Mouse (Mus musculus) forebrain, postnatal 0 days (tissue): ENCODE measurements around the gene Xbp1. TPM values are rescaled to one million over a fixed set of nuclear protein-coding genes. Genes with fewer than 3 reads are reported as not detected.

ENCODE experiments used
- ATAC-seq: fragments of 200-750 bp; cut with Nextera tagmentation; 2 replicates; pipeline ENCODE4 v1.8.0; 2017; ENCODE audit warnings: mild to moderate bottlenecking, moderate library complexity
- DNase-seq: peaks from one replicate; pipeline ENCODE4 v3.0.0-alpha.2; 2015
- H3K27ac ChIP-seq: fragments of 300-500 bp; sonication (generic); 2 replicates; pipeline ENCODE4 v1.5.1; 2014; ENCODE audit warnings: low read depth, mild to moderate bottlenecking, antibody characterized with exemption, low read length, moderate library complexity, mixed read lengths
- H3K27me3 ChIP-seq: fragments of 300-500 bp; sonication (generic); 2 replicates; pipeline ENCODE4 v1.6.1; 2014; ENCODE audit warnings: mild to moderate bottlenecking, low read length, mixed read lengths; ENCODE audit not compliant: insufficient read depth
- H3K36me3 ChIP-seq: fragments of 300-500 bp; sonication (generic); 2 replicates; pipeline ENCODE4 v1.6.1; 2014; ENCODE audit warnings: mild to moderate bottlenecking, moderate library complexity; ENCODE audit not compliant: insufficient read depth
- H3K4me1 ChIP-seq: fragments of 300-500 bp; sonication (generic); 2 replicates; pipeline ENCODE4 v1.6.1; 2014; ENCODE audit warnings: antibody characterized with exemption; ENCODE audit not compliant: insufficient read depth
- H3K4me2 ChIP-seq: fragments of 300-500 bp; sonication (generic); 2 replicates; pipeline ENCODE4 v1.6.1; 2014; ENCODE audit warnings: low read depth, mild to moderate bottlenecking, moderate library complexity
- H3K4me3 ChIP-seq: fragments of 300-500 bp; sonication (generic); 2 replicates; pipeline ENCODE4 v1.5.1; 2014; ENCODE audit warnings: low read depth, low read length, mixed read lengths
- H3K9ac ChIP-seq: fragments of 300-500 bp; sonication (generic); 2 replicates; pipeline ENCODE4 v1.6.1; 2014; ENCODE audit warnings: mild to moderate bottlenecking
- H3K9me3 ChIP-seq: fragments of 300-500 bp; sonication (generic); 2 replicates; pipeline ENCODE4 v1.6.1; 2016; ENCODE audit warnings: low read length
- CTCF ChIP-seq: sonication (generic); IDR thresholded peaks from 2 replicates; pipeline ENCODE4 v1.5.1; 2016; ENCODE audit warnings: antibody characterized with exemption, control low read depth, low read depth
- WGBS: fragments of 180-500 bp; shearing (Covaris S2); extraction: QIAGEN DNeasy Blood & Tissue Kit; methylation state at CpG from one replicate; pipeline ENCODE4 v1.1.7; 2014; 5-methylcytosine and 5-hydroxymethylcytosine counted together
- polyA plus RNA-seq: library from polyadenylated mRNA; unstranded; fragments of >200 nt; fragmentation: Nextera tagmentation; extraction: Ambion mirVana; gene quantifications from 2 replicates; pipeline ENCODE4 v1.2.1, GENCODE M21; 2015
- total RNA-seq: library from RNA; depleted of rRNA; stranded (reverse); fragments of >200 nt; gene quantifications from 2 replicates; pipeline ENCODE4 v1.2.3, GENCODE M21; 2014; rRNA removed

The Xbp1 gene
- total and polyA plus RNA-seq, 2 experiments from 2014 or later: 100 to 120 TPM

DNA sequence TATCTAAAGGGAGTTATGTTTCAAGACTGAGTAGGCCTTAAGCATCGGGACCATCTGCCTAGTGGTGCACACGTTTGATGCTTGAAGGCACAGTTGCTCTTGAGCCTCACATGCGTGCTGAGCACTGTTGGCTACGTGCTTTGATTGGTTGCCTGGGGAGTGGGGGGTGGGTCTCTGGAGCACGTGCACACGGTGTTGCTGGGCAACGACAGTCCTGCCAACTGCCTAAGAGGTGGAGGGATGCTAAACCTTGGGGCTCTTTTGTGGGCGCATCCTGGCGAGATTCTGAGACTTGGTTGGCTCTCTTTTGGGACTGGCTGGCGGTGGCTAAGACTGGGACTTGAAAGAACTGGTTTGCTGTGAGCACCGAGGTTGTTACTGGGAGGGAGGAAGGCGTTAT is 49.0 kb downstream of the Xbp1 start, which contains the start of gene Ankrd36:
Gene Ankrd36, plus strand, starts transcription at position 211 of the 400 bp plus-strand sequence.
- no peaks in the 10 kb centered on the region for H3K4me1 ChIP-seq
- no peak within 1 kb of the TSS for H3K4me3 ChIP-seq
- DNase-seq: no peak
- no peak within 1 kb of the TSS for H3K9ac ChIP-seq
- no peaks in the 10 kb centered on the region for H3K9me3 ChIP-seq
- H3K27me3 ChIP-seq: no peaks in the 10 kb centered on the region
- no peaks in the 10 kb centered on the region for H3K36me3 ChIP-seq
- 70% methylated on average over 12 of the region's 12 CpGs for WGBS
- H3K4me2 ChIP-seq: no peak within 1 kb of the TSS
- TF ChIP-seq CTCF: no peak
- H3K27ac ChIP-seq: no peak within 1 kb of the TSS
- no peak for ATAC-seq

GRCm38 (mm10) chr11:5571856-5572255 is 51.4 kb downstream of the Xbp1 start:
- DNase-seq (no peak), ATAC-seq (no peak)
- no peak overlapping the region for H3K4me3 ChIP-seq
- no peak overlapping the region for H3K27ac ChIP-seq
- H3K36me3 ChIP-seq: no peaks in the 10 kb centered on the region
- no peaks in the 10 kb centered on the region for H3K9me3 ChIP-seq
- H3K4me2 ChIP-seq: no peak overlapping the region
- H3K27me3 ChIP-seq: no peaks in the 10 kb centered on the region
- no peaks in the 10 kb centered on the region for H3K4me1 ChIP-seq
- TF ChIP-seq CTCF: no peak
- no peak overlapping the region for H3K9ac ChIP-seq
- WGBS: 91% methylated on average over 4 of the region's 4 CpGs

GRCm38 (mm10) chr11:5573821-5574220 is 53.4 kb downstream of the Xbp1 start:
- TF ChIP-seq CTCF: no peak
- H3K4me1 ChIP-seq: no peaks in the 10 kb centered on the region
- ATAC-seq: no peak
- no peaks in the 10 kb centered on the region for H3K36me3 ChIP-seq
- no peaks in the 10 kb centered on the region for H3K27me3 ChIP-seq
- no peak overlapping the region for H3K4me3 ChIP-seq
- 82% methylated on average over 2 of the region's 2 CpGs for WGBS
- H3K9me3 ChIP-seq: no peaks in the 10 kb centered on the region
- no peak for DNase-seq
- no peak overlapping the region for H3K9ac ChIP-seq
- no peak overlapping the region for H3K4me2 ChIP-seq
- H3K27ac ChIP-seq: no peak overlapping the region

- Histone ChIP-seq H3K36me3 (no peaks in the 10 kb centered on the region), H3K9me3 (no peaks in the 10 kb centered on the region), H3K4me3 (no peak overlapping the region), H3K27me3 (no peaks in the 10 kb centered on the region), H3K4me1 (no peaks in the 10 kb centered on the region), H3K4me2 (no peak overlapping the region), H3K9ac (no peak overlapping the region), H3K27ac (no peak overlapping the region)
- ATAC-seq (no peak), DNase-seq (no peak)
- WGBS: 59% methylated on average over 6 of the region's 6 CpGs
- TF ChIP-seq CTCF: no peak
Observed at GRCm38 (mm10) chr11:5575046-5575445, 54.6 kb downstream of the Xbp1 start.

Other genes with a start within 250 kb of the Xbp1 start
- gene Znrf3, start 75.8 kb upstream of the Xbp1 start, total RNA-seq: 7.5 and 9.1 TPM in 2 replicates
- gene Znrf3, start 75.8 kb upstream of the Xbp1 start, polyA plus RNA-seq: 4.6 and 8.3 TPM in 2 replicates
- 14.4 and 14.7 TPM in 2 replicates for gene Ccdc117, start 21.5 kb downstream of the Xbp1 start, total RNA-seq
- 6.6 and 7.0 TPM in 2 replicates for gene Ccdc117, start 21.5 kb downstream of the Xbp1 start, polyA plus RNA-seq
- gene Ankrd36, start 49.0 kb downstream of the Xbp1 start, total RNA-seq: 0.24 TPM in 1 of 2 replicates, not detected in the other
- not detected in 2 replicates for gene Ankrd36, start 49.0 kb downstream of the Xbp1 start, polyA plus RNA-seq
- 83.9 and 90.7 TPM in 2 replicates for gene Mrps24, start 195.0 kb downstream of the Xbp1 start, total RNA-seq
- gene Mrps24, start 195.0 kb downstream of the Xbp1 start, polyA plus RNA-seq: 226 and 284 TPM in 2 replicates
- gene Urgcp, start 241.7 kb downstream of the Xbp1 start, total RNA-seq: 39.6 and 48.1 TPM in 2 replicates
- gene Urgcp, start 241.7 kb downstream of the Xbp1 start, polyA plus RNA-seq: 28.4 and 33.4 TPM in 2 replicates